Mouse (Mus musculus) MEL (cell line): ENCODE data around the gene Mrps34. TPM values are rescaled to one million over a fixed set of nuclear protein-coding genes. Genes with fewer than 3 reads are reported as not detected.
A peak's percentile ranks its signal among the peaks of the same experiment; 100 is the strongest.

Experiments
- DNase-seq: peaks from one replicate; pipeline ENCODE4 v3.0.0; 2011; ENCODE audit warnings: low read depth, low spot score
- H3K27ac ChIP-seq: 2 replicates; pipeline ENCODE4 v1.5.1; 2012; ENCODE audit warnings: low read depth, mild to moderate bottlenecking, control low read depth, low read length, moderate library complexity; ENCODE audit not compliant: control insufficient read depth
- H3K27me3 ChIP-seq, 2 experiments: fragments of 150-350 bp in 1 of 2; sonication (generic) in 1 of 2; 2 replicates each; pipeline ENCODE4 v1.6.1; 2012; ENCODE audit warnings: low read length in 2 of 2, mild to moderate bottlenecking in 2 of 2, improper control_type of control experiment in 1 of 2, moderate library complexity in 1 of 2; ENCODE audit not compliant: insufficient read depth in 2 of 2, control insufficient read depth in 1 of 2
- H3K36me3 ChIP-seq, 2 experiments: 2 replicates each; pipeline ENCODE4 v1.6.1; 2012 to 2014; ENCODE audit warnings: low read length in 2 of 2, improper control_type of control experiment in 1 of 2, inconsistent platforms in 1 of 2, mild to moderate bottlenecking in 1 of 2; ENCODE audit not compliant: insufficient read depth in 2 of 2, control insufficient read depth in 1 of 2
- H3K4me1 ChIP-seq, 2 experiments: fragments of 150-350 bp in 1 of 2; sonication (generic) in 1 of 2; 2 replicates each; pipeline ENCODE4 v1.6.1; 2012; ENCODE audit warnings: low read length in 2 of 2, improper control_type of control experiment in 1 of 2, mild to moderate bottlenecking in 1 of 2; ENCODE audit not compliant: insufficient read depth in 2 of 2, control insufficient read depth in 1 of 2
- H3K4me3 ChIP-seq, 2 experiments: fragments of 150-350 bp in 1 of 2; sonication (generic) in 1 of 2; 2 replicates each; pipeline ENCODE4 v1.5.1; 2012; ENCODE audit warnings: low read depth in 2 of 2, low read length in 2 of 2, mild to moderate bottlenecking in 2 of 2, moderate library complexity in 2 of 2, control low read depth in 1 of 2, improper control_type of control experiment in 1 of 2; ENCODE audit not compliant: control insufficient read depth in 1 of 2, insufficient read depth in 1 of 2
- H3K79me2 ChIP-seq: 2 replicates; pipeline ENCODE4 v1.6.1; 2012; ENCODE audit warnings: mild to moderate bottlenecking, low read length, moderate library complexity; ENCODE audit not compliant: control insufficient read depth, poor library complexity, insufficient read depth
- H3K9ac ChIP-seq: 2 replicates; pipeline ENCODE4 v1.6.1; 2012; ENCODE audit warnings: low read depth, mild to moderate bottlenecking, control low read depth, low read length, moderate library complexity; ENCODE audit not compliant: control insufficient read depth, poor library complexity, severe bottlenecking
- H3K9me3 ChIP-seq: fragments of 150-350 bp; sonication (generic); replicated peaks from 2 replicates; pipeline ENCODE4 v1.6.1; 2012; ENCODE audit warnings: mild to moderate bottlenecking, low read length, improper control_type of control experiment, moderate library complexity; ENCODE audit not compliant: insufficient read depth
- JUND ChIP-seq: IDR thresholded peaks from 2 replicates; pipeline ENCODE4 v1.6.1; 2011; ENCODE audit warnings: low read depth, mild to moderate bottlenecking, improper control_type of control experiment, low read length
- MAX ChIP-seq: IDR thresholded peaks from 2 replicates; pipeline ENCODE4 v1.6.1; 2011; ENCODE audit warnings: low read length, improper control_type of control experiment
- POLR2A ChIP-seq, 2 experiments: IDR thresholded peaks; 2 replicates each; pipeline ENCODE4 v1.6.1; 2011 to 2012; ENCODE audit warnings: low read length in 2 of 2, mild to moderate bottlenecking in 2 of 2, control low read depth in 1 of 2, improper control_type of control experiment in 1 of 2, low read depth in 1 of 2, moderate library complexity in 1 of 2; ENCODE audit not compliant: control insufficient read depth in 1 of 2, insufficient read depth in 1 of 2, poor library complexity in 1 of 2
- POLR2AphosphoS2 ChIP-seq: IDR thresholded peaks from 2 replicates; pipeline ENCODE4 v1.6.1; 2011; ENCODE audit warnings: low read length, improper control_type of control experiment
- POLR2AphosphoS5 ChIP-seq: IDR thresholded peaks from 2 replicates; pipeline ENCODE4 v1.6.1; 2012; ENCODE audit warnings: low read depth, borderline replicate concordance, mild to moderate bottlenecking, inconsistent platforms, low read length, moderate library complexity, mixed read lengths
- SMC3 ChIP-seq: IDR thresholded peaks from 2 replicates; pipeline ENCODE4 v1.6.1; 2011; ENCODE audit warnings: low read depth, low read length, improper control_type of control experiment
- TBP ChIP-seq: IDR thresholded peaks from 2 replicates; pipeline ENCODE4 v1.8.0; 2011; ENCODE audit warnings: low read depth, low read length, improper control_type of control experiment
- TCF12 ChIP-seq: IDR thresholded peaks from 2 replicates; pipeline ENCODE4 v1.6.1; 2014; ENCODE audit warnings: low read depth, mild to moderate bottlenecking, inconsistent platforms, low read length, improper control_type of control experiment, moderate library complexity
- USF1 ChIP-seq: IDR thresholded peaks from 2 replicates; pipeline ENCODE4 v1.6.1; 2014; ENCODE audit warnings: low read depth, mild to moderate bottlenecking, inconsistent platforms, low read length, improper control_type of control experiment, moderate library complexity
- polyA plus RNA-seq, 2 experiments: library from polyadenylated mRNA; stranded (reverse) in 1 of 2; unstranded in 1 of 2; fragments of >175 nt in 1 of 2; fragments of >200 nt in 1 of 2; gene quantifications; 2 replicates each; pipeline versions ENCODE4 v1.2.1 to v1.2.4; 2012; ENCODE audit warnings: low replicate concordance in 2 of 2, low read depth in 1 of 2; ENCODE audit not compliant: insufficient read length in 2 of 2, insufficient read depth in 1 of 2, missing spikeins in 1 of 2
- total RNA-seq: library from RNA; depleted of rRNA; stranded (reverse); fragments of 300-350 nt; gene quantifications from 2 replicates; pipeline ENCODE4 v1.2.3, GENCODE M21; 2012

Gene Mrps34
- total and polyA plus RNA-seq, 3 experiments: 74.8 to 82.0 TPM; not detected in 1

GRCm38 (mm10) chr17:24888862-24889261, 6.1 kb upstream of the Mrps34 start:
- H3K36me3 ChIP-seq: peaks cover 0 to 3% of the 10 kb centered on the region in 2 experiments; a peak in 3 of 4 replicates
- peaks cover 0 to 13% of the 10 kb centered on the region in 2 experiments; a peak in 2 of 4 replicates for H3K4me1 ChIP-seq

GRCm38 (mm10) chr17:24890151-24891092, 4.5 kb upstream of the Mrps34 start:
- H3K4me1 ChIP-seq: peaks cover 0 to 12% of the 10 kb centered on the region in 2 experiments; a peak in 2 of 4 replicates
- no peaks in the 10 kb centered on the region for H3K27me3 ChIP-seq
- H3K36me3 ChIP-seq: peaks cover 0 to 5% of the 10 kb centered on the region in 2 experiments; a peak in 2 of 4 replicates
- no peaks in the 10 kb centered on the region for H3K9me3 ChIP-seq
- no peak for TF ChIP-seq MAX
- 0 out of 2 replicates have a peak, but pooled peaks have one; percentile 21 for TF ChIP-seq POLR2AphosphoS5
- TF ChIP-seq TCF12: no peak
- no peak overlapping the region for H3K27ac ChIP-seq
- peaks cover 38% of the 10 kb centered on the region for H3K79me2 ChIP-seq
- H3K9ac ChIP-seq: no peak overlapping the region
- DNase-seq: no peak
- H3K4me3 ChIP-seq: no peak overlapping the region

More at GRCm38 (mm10) chr17:24888862-24889261, 6.1 kb upstream of the Mrps34 start:
- Histone ChIP-seq H3K27me3 (no peaks in the 10 kb centered on the region), H3K4me3 (no peak overlapping the region), H3K79me2 (peaks cover 29% of the 10 kb centered on the region), H3K9me3 (no peaks in the 10 kb centered on the region), H3K27ac (no peak overlapping the region), H3K9ac (no peak overlapping the region)
- TF ChIP-seq JUND (no peak), SMC3 (no peak), POLR2AphosphoS2 (peak; percentile 55; the same call in 1 of the 2 replicates), POLR2A (IDR thresholded peaks at IDR 0.05; ENCODE audit: control insufficient read depth in 1 of 2, insufficient read depth in 1 of 2, low read depth in 1 of 2, low read length in 2 of 2, poor library complexity in 1 of 2) (0 out of 4 replicates have a peak, but pooled peaks of 1 of the 2 experiments have one; percentile 29)
- no peak for DNase-seq

GRCm38 (mm10) chr17:24891321-24891720, 3.6 kb upstream of the Mrps34 start:
- TF ChIP-seq USF1: no peak
- TF ChIP-seq TBP: no peak
- TF ChIP-seq POLR2A (IDR thresholded peaks at IDR 0.05; ENCODE audit: control insufficient read depth in 1 of 2, insufficient read depth in 1 of 2, low read depth in 1 of 2, low read length in 2 of 2, poor library complexity in 1 of 2): 0 out of 4 replicates have a peak, but pooled peaks of 1 of the 2 experiments have one; percentile 5
- H3K4me1 ChIP-seq: peaks cover 0 to 11% of the 10 kb centered on the region in 2 experiments; a peak in 2 of 4 replicates
- H3K9ac ChIP-seq: no peak overlapping the region
- peaks cover 37% of the 10 kb centered on the region for H3K79me2 ChIP-seq
- H3K36me3 ChIP-seq: peaks cover 0 to 5% of the 10 kb centered on the region in 2 experiments; a peak in 2 of 4 replicates
- H3K27ac ChIP-seq: no peak overlapping the region
- DNase-seq: no peak
- H3K9me3 ChIP-seq: no peaks in the 10 kb centered on the region
- no peaks in the 10 kb centered on the region for H3K27me3 ChIP-seq
- H3K4me3 ChIP-seq: no peak overlapping the region
